Mouse (Mus musculus): ENCODE measurements around the gene Slc2a6.

DNA sequence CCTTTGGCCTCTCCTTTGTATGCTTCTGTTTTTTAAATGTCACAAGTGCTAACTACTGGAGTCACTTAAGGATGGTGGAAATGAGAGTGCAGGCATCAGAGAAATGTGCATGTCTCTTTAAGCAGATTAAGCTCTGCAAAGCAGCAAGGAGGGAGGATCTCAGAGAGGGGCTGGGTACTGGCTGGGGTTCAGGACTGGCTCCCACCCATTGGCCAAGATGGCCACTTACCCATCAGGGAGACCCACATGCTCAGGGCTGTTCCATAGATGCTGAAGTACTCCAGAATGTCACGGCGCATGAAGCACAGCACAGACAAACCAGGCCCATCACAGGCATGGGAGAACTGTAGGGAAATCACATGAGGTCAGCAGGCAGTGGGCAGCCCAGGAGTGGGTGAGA, 39.3 kb upstream of the Slc2a6 start:
- no peak for TF ChIP-seq CTCF (IDR thresholded peaks at IDR 0.05; ENCODE audit: low read depth, low read length)
- no peak for TF ChIP-seq POLR2A (IDR thresholded peaks at IDR 0.05; ENCODE audit: extremely low read depth, insufficient read depth, low read length)

All from liver, adult 2 months (tissue).